Mouse (Mus musculus) cerebellum, adult (tissue): Measurements from ENCODE around the gene Tinagl1.

Experiments used
- ATAC-seq: cut with Nextera tagmentation; 2 replicates; pipeline ENCODE4 v1.9.2; 2017; ENCODE audit warnings: mild to moderate bottlenecking, moderate library complexity, mixed read lengths; ENCODE audit not compliant: insufficient number of reproducible peaks, low FRiP score, low TSS enrichment

The Tinagl1 gene

DNA sequence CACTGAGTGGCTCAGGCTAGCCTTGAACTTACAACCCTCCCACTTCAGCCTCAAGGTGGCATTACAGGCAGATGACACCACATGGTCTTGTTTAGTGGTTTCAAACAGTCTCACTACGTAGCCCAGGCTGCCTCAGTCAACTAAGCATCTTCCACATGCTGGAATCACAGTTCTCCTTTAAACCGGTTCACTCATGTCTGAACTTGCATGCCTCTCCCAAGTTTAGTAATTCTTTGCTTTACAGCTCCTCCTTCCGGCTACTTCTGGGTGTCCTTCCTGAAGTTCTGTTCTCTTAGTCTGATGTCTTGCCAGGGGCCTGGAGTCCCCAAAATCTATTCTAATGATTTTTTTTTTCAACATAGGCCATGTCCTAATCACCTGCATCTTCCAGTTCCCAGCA lies 20.7 kb downstream of the Tinagl1 start:
- ATAC-seq, result no peak

DNA sequence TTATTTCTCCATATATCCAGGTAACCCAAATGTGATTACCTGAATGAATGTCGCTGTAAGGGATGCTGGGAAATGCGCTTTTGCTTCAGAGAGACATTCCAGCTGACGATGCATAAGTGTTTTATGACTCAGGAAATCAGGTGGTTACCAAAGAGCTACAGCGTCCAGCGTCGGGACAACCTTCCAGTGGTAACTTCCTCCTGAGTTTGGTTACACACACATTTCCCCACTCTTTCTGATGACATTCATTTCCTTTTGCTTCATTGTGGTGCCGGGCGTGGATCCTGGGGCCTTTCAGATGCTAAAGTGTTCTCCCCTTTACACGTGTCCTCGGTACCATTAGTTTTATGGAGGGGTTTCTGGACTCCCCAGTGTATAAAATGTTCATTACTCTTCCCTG lies 26.5 kb downstream of the Tinagl1 start:
- no peak for ATAC-seq

DNA sequence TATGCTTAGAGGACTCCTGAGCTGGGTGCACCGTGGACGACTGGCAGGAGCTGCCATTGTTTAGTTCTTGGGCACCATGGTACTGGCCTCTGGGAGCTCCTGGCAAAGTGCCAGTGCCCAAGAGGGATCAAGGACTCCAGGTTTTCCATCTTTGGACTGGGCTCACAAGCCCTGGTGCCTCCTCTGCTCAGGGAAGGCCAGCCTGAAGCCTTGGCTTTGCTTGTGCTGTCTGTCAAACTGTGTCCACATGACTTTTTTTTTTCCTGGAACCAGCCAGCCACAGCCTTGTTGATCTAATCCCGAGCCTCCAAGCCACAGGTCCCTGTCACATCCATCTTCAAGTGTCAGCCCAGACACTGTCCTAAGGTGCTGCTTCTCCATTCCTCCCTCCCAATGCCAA lies 33.1 kb downstream of the Tinagl1 start:
- ATAC-seq, result no peak

DNA sequence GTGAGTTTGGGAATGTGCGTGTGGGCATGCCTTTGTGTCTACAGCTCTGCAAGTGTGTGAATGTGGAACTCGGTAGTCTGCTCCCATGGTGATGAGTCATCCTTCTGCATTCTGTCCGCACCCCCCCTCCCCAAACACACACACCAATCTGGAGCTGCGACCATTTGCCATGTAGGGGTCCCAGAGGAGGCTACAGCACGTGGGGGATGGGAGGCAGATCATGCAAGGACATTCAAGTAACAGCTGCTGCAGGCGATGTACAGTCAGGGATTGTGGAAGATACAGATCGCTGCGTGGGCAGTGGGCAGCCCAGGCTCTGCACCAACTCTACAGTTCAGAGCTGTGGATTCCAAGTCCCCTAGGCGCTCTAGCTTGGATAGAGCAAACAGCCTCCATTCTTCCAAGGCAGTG lies 33.9 kb downstream of the Tinagl1 start:
- no peak for ATAC-seq

DNA sequence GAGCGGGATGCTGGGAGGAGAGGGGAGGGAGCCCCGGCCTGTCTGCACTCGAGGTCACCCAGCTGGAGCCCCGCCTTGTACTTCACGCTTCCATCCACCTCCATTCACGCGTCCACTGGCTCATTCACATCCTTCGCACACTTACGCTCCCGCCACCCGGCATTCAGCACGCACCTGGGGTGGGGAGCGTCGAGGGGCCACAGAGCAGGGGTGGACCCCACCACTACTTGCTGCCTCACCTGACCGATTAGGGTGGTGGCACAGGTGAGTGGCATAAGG lies 35.8 kb downstream of the Tinagl1 start, which contains the start of gene Hcrtr1:
TSS of gene Hcrtr1 (minus strand) at position 146 of the 279 bp plus-strand sequence.
- 0 out of 2 replicates have a peak, but pooled peaks have one; percentile 15 for ATAC-seq

DNA sequence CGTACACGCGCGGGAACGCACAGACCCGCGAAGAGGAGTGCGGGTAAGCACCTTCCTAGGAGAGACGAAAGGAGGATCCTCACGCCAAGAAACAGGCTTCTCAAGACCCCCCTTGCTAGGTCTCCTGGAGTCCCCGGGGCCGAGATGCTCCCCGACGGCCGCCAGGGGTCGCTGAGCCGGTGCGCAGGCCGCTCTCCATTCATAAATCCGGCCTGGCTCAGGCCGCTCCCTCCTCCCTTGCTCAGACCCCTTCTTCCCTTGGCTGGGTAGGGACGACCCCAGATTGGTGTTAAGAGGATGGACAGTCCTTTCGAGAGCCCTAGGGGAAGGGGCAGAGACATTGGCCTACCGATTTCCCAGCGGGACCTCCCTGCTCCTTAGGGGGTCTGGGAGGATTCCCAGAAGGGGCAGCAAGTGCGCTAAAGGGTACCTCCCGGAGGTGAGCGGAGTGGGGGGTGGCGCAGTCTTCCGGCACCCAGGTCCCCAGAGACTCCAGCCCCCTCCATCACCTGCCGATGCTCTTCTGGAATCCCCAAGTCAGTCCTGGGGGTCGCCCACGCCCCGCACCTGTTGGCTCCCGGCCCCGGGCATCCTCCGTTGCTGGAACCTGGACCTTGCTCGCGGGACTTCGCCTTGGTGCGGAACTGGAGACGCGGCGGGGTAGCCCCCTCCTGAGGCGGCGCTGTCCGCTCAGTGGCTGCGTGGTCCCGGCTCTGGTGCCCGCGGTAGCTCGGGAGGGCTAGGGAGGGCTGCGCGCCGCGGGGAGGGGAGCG lies 36.3 kb downstream of the Tinagl1 start:
- no peak for ATAC-seq

DNA sequence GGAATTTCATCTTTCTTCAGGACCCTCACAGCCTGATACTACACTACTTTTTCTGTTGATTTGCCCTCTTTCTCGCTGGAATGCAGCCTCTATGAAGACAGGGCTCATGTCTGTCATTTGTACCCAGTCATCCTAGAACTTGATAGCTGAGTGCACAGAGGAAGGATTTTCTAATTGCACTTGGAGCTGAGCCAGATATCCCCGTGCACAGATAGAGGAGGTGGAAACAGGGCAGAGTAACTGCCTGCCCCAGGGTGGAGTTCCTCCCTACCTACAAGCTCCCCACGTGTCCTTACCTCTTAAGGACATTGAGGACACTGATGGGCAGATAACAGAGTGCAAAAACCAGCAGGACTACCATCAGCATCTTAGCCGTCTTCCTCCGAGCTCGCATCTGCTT lies 41.5 kb downstream of the Tinagl1 start:
- no peak for ATAC-seq

DNA sequence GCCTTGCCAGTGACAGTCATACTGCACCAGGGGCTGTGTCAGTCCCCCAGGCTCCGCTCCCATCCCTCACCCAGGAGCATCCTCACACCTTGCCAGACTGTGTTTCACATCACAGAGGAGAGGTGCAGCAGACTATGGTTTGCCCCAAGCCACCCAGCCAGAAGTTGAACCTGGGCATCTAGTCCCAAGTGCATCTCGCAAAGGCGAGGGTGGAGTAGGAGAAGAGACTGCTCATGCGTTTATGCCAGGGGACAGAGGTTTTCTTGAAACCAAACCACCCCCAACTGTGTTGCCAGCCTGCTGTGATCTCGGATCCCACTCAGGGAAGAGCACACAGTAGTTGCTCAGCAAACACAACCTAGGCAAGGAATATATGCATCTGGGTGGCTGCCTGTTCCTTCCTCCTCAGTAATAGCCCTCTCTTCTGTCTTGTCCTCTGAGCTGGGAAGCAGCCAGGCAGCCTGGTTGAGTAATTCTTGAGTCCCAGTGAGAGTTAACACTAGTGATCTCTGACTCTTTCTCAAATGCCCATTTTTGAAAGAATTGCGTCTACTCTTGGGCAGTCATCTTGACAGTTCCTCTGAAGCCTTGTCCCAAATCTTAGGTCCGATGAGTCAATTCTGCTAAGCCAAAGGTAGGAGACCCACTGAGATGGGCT lies 43.3 kb downstream of the Tinagl1 start:
- no peak for ATAC-seq

DNA sequence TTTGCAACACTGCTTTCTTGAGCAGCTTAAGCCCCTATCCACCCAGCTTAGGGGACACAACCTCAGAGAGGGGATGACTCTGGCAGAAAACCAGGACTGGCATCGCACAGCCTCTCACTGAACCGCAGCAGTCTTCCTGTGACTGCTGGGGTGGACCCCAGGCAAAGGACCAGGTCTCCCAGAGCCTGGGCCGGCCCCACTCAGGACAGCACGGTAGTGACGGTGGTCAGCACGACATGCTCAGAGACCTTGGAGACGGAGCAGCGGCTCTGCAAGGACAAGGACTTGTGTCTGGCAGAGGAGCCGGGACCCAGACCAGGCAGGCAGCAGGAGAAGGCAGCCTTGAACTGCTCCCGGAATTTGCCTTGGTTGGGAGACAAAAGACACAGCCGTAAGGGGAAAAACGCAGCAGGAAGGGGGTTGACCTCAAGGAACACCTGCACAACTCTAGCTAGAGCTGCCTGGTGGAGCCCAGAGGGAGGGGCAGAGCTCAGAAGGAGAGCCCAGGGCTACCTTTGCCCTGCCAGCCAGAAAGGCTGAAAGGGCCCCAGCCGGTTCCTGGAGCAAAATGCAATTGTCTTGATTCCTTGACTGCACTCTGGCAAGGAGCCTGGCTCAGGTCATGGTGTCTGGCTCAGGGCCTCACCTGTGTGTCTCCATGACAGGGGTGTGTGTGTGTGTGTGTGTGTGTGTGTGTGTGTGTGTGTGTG lies 44.1 kb downstream of the Tinagl1 start:
- ATAC-seq, result no peak

DNA sequence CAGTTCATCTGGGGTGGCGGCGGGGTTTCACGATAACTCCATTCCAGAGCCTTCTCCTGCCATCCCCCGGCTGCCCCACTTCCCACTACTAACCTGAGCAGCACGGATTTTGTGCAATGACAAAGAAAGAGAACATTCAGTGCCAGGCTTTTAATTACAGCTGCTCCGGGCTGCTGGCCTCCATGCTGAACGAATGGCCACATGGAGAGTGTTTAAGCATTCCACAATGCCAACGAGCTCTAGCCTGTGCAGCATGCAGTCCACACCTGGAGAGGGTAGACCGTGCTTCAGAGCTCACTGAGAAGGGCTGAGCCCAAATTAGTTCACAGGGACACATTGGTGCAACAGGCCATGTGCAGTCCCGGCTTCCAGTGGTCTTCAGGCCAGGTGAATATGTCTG lies 44.8 kb downstream of the Tinagl1 start:
- no peak for ATAC-seq

DNA sequence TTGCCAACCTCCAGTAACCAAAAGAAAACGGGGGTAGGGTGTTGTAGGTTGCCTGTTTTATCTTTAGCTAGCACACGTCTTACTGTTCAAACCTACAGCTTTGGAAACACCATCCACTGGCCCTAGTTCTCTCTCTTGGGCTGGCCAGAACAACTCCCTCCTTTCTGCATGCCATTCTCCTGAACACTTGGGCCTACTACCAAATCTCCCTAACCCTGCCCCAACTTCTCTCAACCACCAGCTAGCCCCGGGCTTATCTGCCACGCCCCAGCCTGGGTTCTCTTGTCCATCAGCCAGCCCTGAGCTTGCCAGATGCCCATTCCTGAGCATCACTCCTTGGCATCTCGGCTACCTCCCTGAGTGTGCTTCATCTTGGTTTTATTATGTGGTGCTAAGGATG lies 46.0 kb downstream of the Tinagl1 start:
- ATAC-seq, result no peak

DNA sequence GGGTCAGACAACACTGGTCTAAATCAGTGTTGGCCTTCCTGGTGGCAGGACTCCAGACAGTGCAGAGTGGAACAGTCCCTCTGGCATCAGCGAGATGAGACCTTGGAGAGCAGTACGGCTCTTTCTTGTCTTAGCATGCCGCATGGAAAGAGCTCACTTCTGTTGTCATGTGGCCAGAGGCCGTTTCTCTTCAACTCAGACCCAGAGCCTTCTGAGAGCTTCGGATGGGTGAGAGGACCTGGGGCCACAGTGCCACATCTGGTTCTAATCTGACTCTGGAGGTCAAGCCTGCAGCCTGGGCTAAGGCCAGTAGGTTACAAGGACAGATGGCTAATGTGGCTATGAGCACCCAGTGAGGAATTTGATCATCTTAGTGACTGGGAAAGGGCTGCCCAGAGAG lies 49.0 kb downstream of the Tinagl1 start:
- no peak for ATAC-seq

DNA sequence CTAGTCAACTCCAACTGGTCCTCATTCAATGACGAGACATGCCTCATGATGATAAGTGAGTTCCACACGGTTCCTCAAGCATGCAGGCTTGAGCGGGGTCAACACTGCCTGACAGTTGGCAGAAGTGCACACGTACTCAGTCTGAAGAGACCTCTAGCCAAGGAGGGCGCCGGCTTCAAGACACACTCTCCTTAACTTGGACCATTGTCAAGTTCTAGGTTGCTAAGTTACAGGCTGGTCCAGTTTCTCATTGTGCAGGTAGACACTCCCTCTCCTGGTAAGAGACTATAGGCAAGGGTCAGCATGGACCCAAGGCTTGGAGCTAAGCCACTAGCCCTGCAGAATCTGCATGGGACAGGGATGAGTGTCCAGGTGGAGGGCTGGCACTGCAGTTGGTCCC lies 49.8 kb downstream of the Tinagl1 start:
- no peak for ATAC-seq

DNA sequence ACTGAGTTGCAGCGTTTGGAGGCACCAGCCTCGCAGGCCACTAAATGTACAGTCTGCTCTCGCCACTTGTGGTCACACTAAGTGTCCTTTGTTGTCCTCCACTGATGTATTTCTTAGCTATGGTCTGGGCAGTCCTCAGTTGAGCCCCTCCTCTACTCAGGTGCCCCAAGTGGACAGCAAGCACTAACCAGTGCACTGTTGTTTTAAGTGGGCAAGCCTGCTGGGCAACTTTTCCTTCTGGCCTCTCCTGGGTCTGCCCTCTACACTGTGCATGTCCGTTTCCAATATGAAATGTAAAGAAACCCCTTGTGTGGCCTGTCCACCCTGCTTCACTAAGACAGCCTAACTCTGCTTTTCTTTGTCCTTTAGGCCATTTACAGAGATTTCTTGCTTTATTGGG lies 50.8 kb downstream of the Tinagl1 start:
- ATAC-seq, result no peak

DNA sequence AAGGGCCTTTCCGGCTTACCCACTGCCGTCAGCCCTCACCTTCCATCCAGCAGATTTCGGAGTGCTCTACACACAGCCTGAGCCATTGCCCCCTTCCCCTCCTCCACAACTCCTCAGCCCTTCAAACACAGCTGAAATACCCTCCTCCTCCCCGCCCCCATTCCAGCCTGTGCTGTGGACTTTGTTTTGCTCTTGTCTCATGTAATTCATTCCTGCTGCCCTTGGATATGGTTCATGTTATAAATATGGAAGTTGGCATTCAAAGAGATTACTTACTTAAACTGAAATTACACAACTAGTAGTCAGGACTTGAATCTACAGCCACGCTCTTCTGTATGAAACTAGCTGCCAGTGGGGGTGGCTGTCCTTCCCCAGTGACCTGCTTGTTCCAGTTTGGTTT lies 51.9 kb downstream of the Tinagl1 start:
- no peak for ATAC-seq

DNA sequence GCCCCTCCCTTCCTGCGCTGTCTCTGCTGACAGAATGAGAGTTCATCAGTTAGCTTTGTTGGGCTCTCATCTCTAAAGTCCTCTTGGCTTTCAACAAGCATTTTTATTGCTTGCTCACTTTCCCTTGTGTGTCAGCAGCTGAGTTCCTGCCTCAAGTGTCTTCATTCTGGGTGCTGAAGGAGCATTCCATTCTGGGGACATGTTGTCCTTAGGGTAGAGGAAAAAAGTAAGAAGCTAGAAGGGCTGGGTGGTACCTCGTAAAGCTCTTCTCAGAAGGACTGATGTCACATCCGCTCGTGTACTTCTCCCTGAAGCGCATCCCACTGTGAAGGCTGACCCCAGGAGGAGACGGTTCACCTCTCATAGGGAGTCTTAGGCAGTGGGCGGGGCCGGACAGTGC lies 53.4 kb downstream of the Tinagl1 start:
- no peak for ATAC-seq

DNA sequence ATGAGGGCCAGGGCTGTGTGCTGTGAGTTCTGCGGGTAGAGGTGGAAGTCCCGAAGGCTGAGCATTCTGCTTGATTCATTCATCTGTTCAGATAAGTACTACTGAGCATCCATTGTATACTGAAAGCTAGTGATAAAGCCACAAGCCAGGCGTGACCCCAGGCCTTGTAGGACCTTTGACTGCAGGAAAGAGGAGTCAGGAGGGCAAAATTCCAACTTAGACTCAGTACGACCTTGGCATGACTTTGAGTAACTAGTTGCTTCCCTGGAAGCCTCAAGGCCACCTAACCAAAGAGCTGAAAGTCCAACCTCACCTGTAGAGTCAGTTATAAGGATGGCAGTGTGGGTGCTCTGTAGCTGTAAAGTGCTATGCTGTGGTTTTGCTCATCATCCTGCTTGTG lies 54.2 kb downstream of the Tinagl1 start:
- ATAC-seq, result no peak
